ENCODE assay signal across 11 mouse cellular contexts in genomic region chr17:26168039-26168438, GRCm38 (mm10). TPM values are rescaled to one million over a fixed set of nuclear protein-coding genes. Genes with fewer than 3 reads are reported as not detected.
A peak's percentile ranks its signal among the peaks of the same experiment; 100 is the strongest.
DNase-seq lines count a peak whose midpoint lies in the region; ATAC-seq and TF ChIP-seq lines count a peak whose summit lies in the region.
"Had no signal": no experiment of that assay in that cellular context is flagged by ENCODE, and none has a peak within 500 bp of the region (broad histone marks: within the 10 kb centered on the region; RNA-seq: fewer than 3 reads in every experiment).

No protein-coding gene starts in this region.

- H3K9me3 ChIP-seq in liver, postnatal 0 days (ENCODE audit: low read length) = no peaks in the 10 kb centered on the region
- no peaks in the 10 kb centered on the region for H3K9me3 ChIP-seq in forebrain, embryonic 13.5 days (replicated peaks)
- no peaks in the 10 kb centered on the region for H3K9me3 ChIP-seq in forebrain, embryonic 15.5 days
- H3K9me3 ChIP-seq: hindbrain, embryonic 15.5 days; limb, embryonic 13.5 days; midbrain, embryonic 12.5 days had no signal

- peak; percentile 36; the same call in 1 of the 2 replicates for ATAC-seq in liver, postnatal 0 days
- ATAC-seq in megakaryocyte progenitor cell, adult 5-6 weeks (replicated peaks; ENCODE audit: poor library complexity) = peak; percentile 94
- no peak for ATAC-seq in forebrain, embryonic 13.5 days
- no peak for ATAC-seq in forebrain, embryonic 15.5 days (replicated peaks)

- H3K4me1 ChIP-seq in liver, postnatal 0 days (ENCODE audit: insufficient read depth) = no peaks in the 10 kb centered on the region
- H3K4me1 ChIP-seq in forebrain, embryonic 13.5 days = no peaks in the 10 kb centered on the region
- H3K4me1 ChIP-seq in forebrain, embryonic 15.5 days = no peaks in the 10 kb centered on the region
- H3K4me1 ChIP-seq: hindbrain, embryonic 15.5 days; limb, embryonic 13.5 days; midbrain, embryonic 12.5 days had no signal

- no peak overlapping the region for H3K4me2 ChIP-seq in liver, postnatal 0 days (ENCODE audit: low read depth, low read length)
- H3K4me2 ChIP-seq in forebrain, embryonic 13.5 days = no peak overlapping the region
- no peak overlapping the region for H3K4me2 ChIP-seq in forebrain, embryonic 15.5 days (replicated peaks)
- H3K4me2 ChIP-seq: hindbrain, embryonic 15.5 days; limb, embryonic 13.5 days; midbrain, embryonic 12.5 days had no signal

- TF ChIP-seq CTCF in liver, postnatal 0 days (IDR thresholded peaks at IDR 0.05; ENCODE audit: low read depth) = no peak

- 30% methylated on average over 2 of the region's 2 CpGs for WGBS in liver, postnatal 0 days (ENCODE audit: insufficient replicate concordance)
- WGBS in forebrain, embryonic 13.5 days = 92% methylated on average over 2 of the region's 2 CpGs
- WGBS in forebrain, embryonic 15.5 days = 94% methylated on average over 2 of the region's 2 CpGs

- no peaks in the 10 kb centered on the region for H3K27me3 ChIP-seq in liver, postnatal 0 days (ENCODE audit: insufficient read depth, low read length)
- no peaks in the 10 kb centered on the region for H3K27me3 ChIP-seq in forebrain, embryonic 13.5 days
- no peaks in the 10 kb centered on the region for H3K27me3 ChIP-seq in forebrain, embryonic 15.5 days
- H3K27me3 ChIP-seq: hindbrain, embryonic 15.5 days; limb, embryonic 13.5 days; midbrain, embryonic 12.5 days had no signal

- no peak for TF ChIP-seq EP300 in liver, postnatal 0 days (IDR thresholded peaks at IDR 0.05; ENCODE audit: low read depth)

- DNase-seq in liver, postnatal 0 days = no peak
- DNase-seq in liver (no peak), ZHBTc4 (ENCODE audit: low read depth, low spot score) (peak; percentile 9)
- peak; percentile 9 to 28 for DNase-seq in thymus, postnatal 10 days (ENCODE audit: low spot score in 2 of 2)
- no peak for DNase-seq in kidney, adult 18-20 months

- no peak overlapping the region for H3K4me3 ChIP-seq in liver, postnatal 0 days (ENCODE audit: low read depth, low read length)
- H3K4me3 ChIP-seq in forebrain, embryonic 13.5 days = no peak overlapping the region
- no peak overlapping the region for H3K4me3 ChIP-seq in forebrain, embryonic 15.5 days
- H3K4me3 ChIP-seq: hindbrain, embryonic 15.5 days; limb, embryonic 13.5 days; midbrain, embryonic 12.5 days had no signal

- no peak overlapping the region for H3K9ac ChIP-seq in liver, postnatal 0 days (replicated peaks)
- H3K9ac ChIP-seq in forebrain, embryonic 13.5 days = no peak overlapping the region
- H3K9ac ChIP-seq in forebrain, embryonic 15.5 days (replicated peaks) = no peak overlapping the region
- H3K9ac ChIP-seq: hindbrain, embryonic 15.5 days; limb, embryonic 13.5 days; midbrain, embryonic 12.5 days had no signal

- no peak overlapping the region for H3K27ac ChIP-seq in liver, postnatal 0 days (ENCODE audit: low read depth)
- no peak overlapping the region for H3K27ac ChIP-seq in forebrain, embryonic 13.5 days
- no peak overlapping the region for H3K27ac ChIP-seq in forebrain, embryonic 15.5 days (replicated peaks)
- H3K27ac ChIP-seq: hindbrain, embryonic 15.5 days; limb, embryonic 13.5 days; midbrain, embryonic 12.5 days had no signal

- no peaks in the 10 kb centered on the region for H3K36me3 ChIP-seq in liver, postnatal 0 days (replicated peaks; ENCODE audit: insufficient read depth, low read length)
- H3K36me3 ChIP-seq in forebrain, embryonic 13.5 days (ENCODE audit: poor library complexity, severe bottlenecking) = peaks cover 10% of the 10 kb centered on the region; the same call in 1 of the 2 replicates
- H3K36me3 ChIP-seq in forebrain, embryonic 15.5 days = no peaks in the 10 kb centered on the region
- H3K36me3 ChIP-seq: hindbrain, embryonic 15.5 days had no signal

RNA-seq across cellular contexts. Expression of gene Axin1, which starts 29.6 kb away (rescaled TPM):
- polyA plus RNA-seq in liver, postnatal 0 days (2015; fragmentation: Nextera tagmentation; extraction: Ambion mirVana) = 4.7 TPM in 2 replicates
- 26.2 and 34.6 TPM in 2 replicates for total RNA-seq in megakaryocyte progenitor cell, adult 5-6 weeks (2015)
- total RNA-seq in megakaryocyte progenitor cell, adult 5-6 weeks (2017) = 160 and 191 TPM in 2 replicates
- 9.3 and 12.1 TPM in 2 replicates for polyA plus RNA-seq in forebrain, embryonic 13.5 days (2015; fragmentation: Nextera tagmentation; extraction: Ambion mirVana)
- polyA plus RNA-seq in forebrain, embryonic 15.5 days (2015; fragmentation: Nextera tagmentation; extraction: Ambion mirVana) = 11.2 and 17.4 TPM in 2 replicates

RNA-seq across cellular contexts. Expression of gene Pdia2, which starts 30.8 kb away (rescaled TPM):
- 18.8 and 20.5 TPM in 2 replicates for polyA plus RNA-seq in liver, postnatal 0 days (2015; fragmentation: Nextera tagmentation; extraction: Ambion mirVana)
- 0.42 and 2.4 TPM in 2 replicates for total RNA-seq in megakaryocyte progenitor cell, adult 5-6 weeks (2015)
- total RNA-seq in megakaryocyte progenitor cell, adult 5-6 weeks (2017) = 3.6 and 3.9 TPM in 2 replicates
- polyA plus RNA-seq in forebrain, embryonic 13.5 days (2015; fragmentation: Nextera tagmentation; extraction: Ambion mirVana) = not detected in 2 replicates
- polyA plus RNA-seq in forebrain, embryonic 15.5 days (2015; fragmentation: Nextera tagmentation; extraction: Ambion mirVana) = 0.19 TPM in 1 of 2 replicates, not detected in the other

RNA-seq across cellular contexts. Expression of gene Rgs11, which starts 34.7 kb away (rescaled TPM):
- polyA plus RNA-seq in liver, postnatal 0 days (2015; fragmentation: Nextera tagmentation; extraction: Ambion mirVana) = 0.21 TPM in 1 of 2 replicates, not detected in the other
- total RNA-seq in megakaryocyte progenitor cell, adult 5-6 weeks (2015) = 0.42 TPM in 1 of 2 replicates, not detected in the other
- 0.33 TPM in 1 of 2 replicates, not detected in the other for total RNA-seq in megakaryocyte progenitor cell, adult 5-6 weeks (2017)
- polyA plus RNA-seq in forebrain, embryonic 13.5 days (2015; fragmentation: Nextera tagmentation; extraction: Ambion mirVana) = 0.72 and 1.3 TPM in 2 replicates
- polyA plus RNA-seq in forebrain, embryonic 15.5 days (2015; fragmentation: Nextera tagmentation; extraction: Ambion mirVana) = 4.1 and 6.1 TPM in 2 replicates

RNA-seq across cellular contexts. Expression of gene Arhgdig, which starts 39.5 kb away (rescaled TPM):
- polyA plus RNA-seq in liver, postnatal 0 days (2015; fragmentation: Nextera tagmentation; extraction: Ambion mirVana) = 3.1 and 4.9 TPM in 2 replicates
- total RNA-seq in megakaryocyte progenitor cell, adult 5-6 weeks (2015) = 0.44 and 0.74 TPM in 2 replicates
- 0.96 TPM in 1 of 2 replicates, not detected in the other for total RNA-seq in megakaryocyte progenitor cell, adult 5-6 weeks (2017)
- polyA plus RNA-seq in forebrain, embryonic 13.5 days (2015; fragmentation: Nextera tagmentation; extraction: Ambion mirVana) = 10.0 and 11.4 TPM in 2 replicates
- polyA plus RNA-seq in forebrain, embryonic 15.5 days (2015; fragmentation: Nextera tagmentation; extraction: Ambion mirVana) = 39.9 and 40.3 TPM in 2 replicates

RNA-seq across cellular contexts. Expression of gene Mrpl28, which starts 44.7 kb away (rescaled TPM):
- polyA plus RNA-seq in liver, postnatal 0 days (2015; fragmentation: Nextera tagmentation; extraction: Ambion mirVana) = 81.9 and 85.9 TPM in 2 replicates
- total RNA-seq in megakaryocyte progenitor cell, adult 5-6 weeks (2015) = 73.3 and 84.4 TPM in 2 replicates
- 40.7 and 46.4 TPM in 2 replicates for total RNA-seq in megakaryocyte progenitor cell, adult 5-6 weeks (2017)
- 230 and 241 TPM in 2 replicates for polyA plus RNA-seq in forebrain, embryonic 13.5 days (2015; fragmentation: Nextera tagmentation; extraction: Ambion mirVana)
- polyA plus RNA-seq in forebrain, embryonic 15.5 days (2015; fragmentation: Nextera tagmentation; extraction: Ambion mirVana) = 206 and 217 TPM in 2 replicates

Comparison
In these comparisons a context has a peak if more than half of its experiments do, and no peak if none do; other contexts are left out.
1. ATAC-seq: peak in liver, postnatal 0 days (single experiment) and megakaryocyte progenitor cell, adult 5-6 weeks (single experiment); none in forebrain, embryonic 13.5 days (single experiment) and forebrain, embryonic 15.5 days (single experiment).
2. DNase-seq: peak in ZHBTc4 (single experiment) and thymus, postnatal 10 days (2 of 2); none in liver, postnatal 0 days (single experiment), liver (single experiment) and kidney, adult 18-20 months (single experiment).
3. RNA of gene Pdia2, which starts 30.8 kb away (polyA plus RNA-seq): 18.8 to 20.5 TPM in liver, postnatal 0 days; 0.19 TPM in forebrain, embryonic 15.5 days and not detected in forebrain, embryonic 13.5 days; every median in the first group is over 10 times any median in the second.